Mouse (Mus musculus) lung, postnatal 10 days (tissue): ENCODE measurements around the gene Ube2cbp.

Source experiments
- DNase-seq: peaks from one replicate; pipeline ENCODE4 v3.0.0; 2021

Gene Ube2cbp

DNA sequence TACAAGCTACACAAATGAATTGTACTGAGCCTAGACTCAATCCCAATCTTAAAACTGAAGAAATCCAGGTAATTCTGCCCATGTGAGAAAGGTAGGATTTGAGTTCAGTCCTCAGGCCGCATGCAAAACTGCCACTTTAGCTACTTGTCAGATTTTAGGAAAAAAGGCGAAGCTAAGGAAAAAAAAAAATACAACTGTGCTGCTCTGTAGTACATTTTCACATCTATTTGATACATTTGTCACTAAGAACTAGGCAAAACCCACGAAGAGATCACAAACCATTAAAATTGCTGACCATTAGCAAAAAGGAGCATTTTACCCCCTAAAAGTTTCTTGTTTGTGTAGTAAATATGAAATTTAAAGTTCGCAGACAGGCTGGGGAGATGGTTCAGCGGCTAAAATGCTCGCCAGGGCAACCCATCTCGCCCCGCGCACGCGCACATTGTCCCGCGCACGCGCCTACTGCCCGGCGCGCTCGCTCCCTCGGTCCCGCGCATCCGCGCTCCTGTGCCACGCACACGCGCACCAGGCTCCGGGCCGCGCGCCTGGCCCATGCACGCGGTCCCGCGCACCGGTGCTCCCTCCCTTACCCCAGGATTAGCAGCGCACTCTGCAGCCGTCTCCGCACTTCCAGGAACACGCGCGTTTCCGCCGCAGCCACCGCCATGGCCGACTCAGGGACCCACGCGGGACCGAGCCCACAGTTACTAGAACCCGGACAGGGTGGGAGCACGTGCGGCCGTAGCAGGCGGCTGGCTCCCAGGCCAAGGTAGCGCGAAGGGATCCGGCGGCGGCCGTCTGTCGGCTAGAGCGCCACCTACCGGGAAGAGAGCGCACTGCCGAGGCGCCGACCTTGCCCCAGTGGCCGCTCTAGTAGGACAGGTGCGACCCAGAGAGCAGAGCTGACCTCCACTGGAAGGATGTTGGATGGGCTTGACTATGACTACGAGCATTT, at the start of gene Ube2cbp:
Gene Ube2cbp, minus strand, starts transcription at position 800 of the 955 bp plus-strand sequence.
- peak; percentile 83 for DNase-seq

DNA sequence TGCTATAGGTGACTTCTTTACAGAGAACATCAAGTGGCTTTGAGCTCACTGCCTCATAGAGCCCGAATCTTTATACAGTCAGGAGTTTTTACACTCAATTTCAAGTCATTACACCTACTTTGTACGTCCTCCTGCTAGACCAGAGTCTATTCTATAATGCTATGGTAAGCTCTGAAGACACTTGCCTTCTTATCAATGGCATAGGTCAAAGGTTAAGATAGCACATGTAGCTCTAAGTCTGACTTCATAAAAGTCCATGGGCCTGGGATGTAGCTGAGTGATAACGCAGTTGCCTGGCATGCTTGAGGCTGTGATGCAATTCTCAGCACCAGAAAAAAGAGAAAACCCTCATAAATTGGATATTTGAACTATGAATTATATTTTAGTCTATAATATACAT, 49.6 kb upstream of the Ube2cbp start:
- DNase-seq = no peak

DNA sequence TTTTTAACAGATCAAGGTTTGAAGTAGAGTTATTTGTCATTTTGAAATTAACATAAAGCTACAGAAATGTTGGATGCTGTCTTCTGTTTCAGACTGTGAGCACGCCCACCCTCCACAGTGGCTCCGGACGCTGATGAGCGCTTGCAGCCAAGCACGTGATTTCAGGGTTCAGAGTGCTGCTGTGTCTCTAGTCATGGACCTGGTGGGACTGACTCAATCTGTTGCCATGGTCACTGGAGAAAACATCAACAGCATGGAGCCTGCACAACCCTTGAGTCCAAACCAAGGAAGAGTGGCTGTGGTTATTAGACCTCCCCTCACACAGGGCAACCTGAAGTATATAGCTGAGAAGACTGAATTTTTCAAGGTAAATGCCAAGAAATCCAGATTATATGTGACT, 49.0 kb upstream of the Ube2cbp start:
- peak; percentile 2 for DNase-seq

DNA sequence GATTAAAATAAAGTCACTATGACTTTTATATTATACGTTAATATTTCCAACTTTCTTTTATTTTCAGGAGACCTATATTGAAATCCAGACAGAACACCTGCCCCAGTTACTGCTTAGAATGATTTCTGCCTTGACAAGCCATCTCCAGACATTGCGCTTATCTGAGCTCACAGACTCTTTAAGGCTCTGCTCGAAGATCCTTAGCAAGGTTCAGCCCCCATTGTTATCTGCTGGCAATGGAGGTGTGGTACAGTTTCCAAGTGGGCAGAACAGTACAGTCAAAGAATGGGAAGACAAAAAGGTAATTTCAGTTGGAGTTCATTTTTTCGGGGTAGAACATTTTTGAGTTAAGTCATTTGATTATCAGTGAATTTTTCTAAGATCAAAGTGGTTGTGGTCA, 42.7 kb upstream of the Ube2cbp start:
- DNase-seq = no peak

DNA sequence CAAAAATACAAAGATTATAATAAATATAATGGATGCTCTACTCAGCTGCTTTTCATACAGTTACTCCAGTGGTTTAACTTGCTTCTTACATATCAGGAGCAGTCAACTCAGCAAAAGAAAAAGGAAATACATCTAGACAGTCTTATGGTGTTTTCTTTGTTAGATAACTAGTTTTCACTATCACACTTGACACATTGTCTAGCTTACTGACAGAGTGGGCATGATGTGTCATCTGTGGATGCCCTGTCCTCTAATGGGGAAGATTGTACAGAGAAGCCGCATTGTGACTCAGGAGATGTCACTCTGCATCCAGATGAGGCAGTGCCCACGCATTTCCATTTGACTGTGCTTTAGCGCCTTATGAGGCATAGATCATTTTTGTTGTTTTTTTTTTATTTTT, 34.3 kb upstream of the Ube2cbp start:
- no peak for DNase-seq

DNA sequence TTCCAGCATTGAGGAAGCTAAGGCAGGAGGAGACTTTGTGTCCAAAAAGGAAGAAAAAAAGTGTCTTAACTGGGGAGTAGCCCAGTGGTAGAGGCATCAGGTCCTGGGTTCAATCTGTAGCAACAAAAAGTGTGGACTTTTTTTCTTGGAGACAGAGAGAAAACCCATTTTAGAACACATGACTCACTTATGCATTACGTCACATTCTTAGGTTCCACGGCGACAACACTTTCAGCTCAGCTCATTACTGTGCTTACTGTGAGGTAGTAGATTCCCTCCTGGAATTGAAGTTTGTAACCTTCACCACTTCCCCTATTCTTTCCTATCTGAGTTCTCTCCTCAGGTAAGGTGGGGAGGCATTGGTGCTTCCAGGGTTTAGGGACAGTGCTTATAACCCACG, 31.5 kb upstream of the Ube2cbp start:
- DNase-seq = no peak

DNA sequence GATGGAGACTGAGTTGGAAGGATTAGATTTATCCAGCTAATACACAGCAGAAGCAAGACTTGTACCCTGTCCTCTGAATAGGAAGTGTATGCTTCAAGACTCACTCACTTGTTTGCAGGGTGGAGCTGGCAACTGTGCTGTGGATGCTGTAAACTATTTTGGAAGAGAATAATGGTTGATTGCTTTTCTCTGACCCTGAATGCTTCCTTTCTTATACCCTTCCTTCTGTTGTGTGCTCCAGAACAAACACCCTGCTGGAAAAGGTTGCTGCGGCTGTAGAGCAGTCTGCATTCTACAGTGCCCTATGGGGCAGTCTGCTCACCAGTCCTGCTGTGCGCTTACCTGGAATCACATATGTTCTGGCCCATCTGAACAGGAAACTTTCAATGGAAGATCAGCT, 27.0 kb upstream of the Ube2cbp start:
- DNase-seq = no peak

DNA sequence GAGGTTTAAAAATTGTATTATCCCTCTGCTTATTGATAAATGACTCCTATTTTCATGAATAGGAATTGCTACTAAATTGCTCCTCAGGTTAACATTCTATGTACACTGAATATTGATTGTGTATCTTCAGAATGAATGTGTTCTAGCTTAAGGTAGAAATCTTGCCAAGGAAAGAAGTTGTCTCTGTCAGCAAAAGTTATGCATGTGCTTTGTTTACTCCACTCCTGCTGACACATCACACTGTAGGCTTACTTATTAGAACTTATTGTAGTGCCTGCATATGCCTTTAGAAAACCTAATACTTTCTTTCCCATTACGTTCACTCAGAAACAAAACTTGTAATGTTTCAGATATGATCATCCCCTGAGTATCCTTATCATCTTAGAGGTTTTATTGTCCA, 17.5 kb upstream of the Ube2cbp start:
- DNase-seq = no peak

DNA sequence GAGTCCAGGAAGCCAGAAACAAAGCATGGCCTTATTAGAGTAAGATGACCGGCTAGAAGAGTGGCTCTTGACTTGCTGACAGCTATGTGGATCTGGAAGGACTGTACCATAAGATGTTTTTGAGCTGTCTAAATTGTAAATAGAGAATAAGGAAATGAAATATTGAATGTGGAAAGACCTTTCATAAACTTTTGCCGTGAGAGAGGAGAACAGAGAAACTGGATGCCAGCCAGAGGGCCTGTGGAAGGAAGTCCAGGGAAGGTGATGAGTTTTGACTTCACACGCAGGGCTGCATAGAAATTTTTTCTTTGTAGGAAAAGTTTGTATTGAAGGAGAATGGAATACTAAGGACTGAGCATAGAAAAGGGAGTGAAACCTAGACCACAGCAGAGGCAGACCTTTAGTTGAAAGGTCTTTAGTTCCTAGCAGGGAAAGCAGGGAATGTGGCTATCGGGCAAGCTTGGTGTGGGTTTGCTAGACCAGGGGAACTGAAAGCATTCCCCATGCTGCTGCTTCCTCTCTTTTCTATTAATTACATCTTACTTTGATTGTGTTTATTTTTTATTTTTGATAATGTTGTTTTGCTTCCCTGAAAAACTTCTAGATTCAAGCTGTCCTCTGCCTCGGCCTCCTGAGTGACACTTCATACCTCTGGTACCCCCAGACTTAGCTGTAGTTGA, 13.8 kb upstream of the Ube2cbp start:
- peak; percentile 16 for DNase-seq

DNA sequence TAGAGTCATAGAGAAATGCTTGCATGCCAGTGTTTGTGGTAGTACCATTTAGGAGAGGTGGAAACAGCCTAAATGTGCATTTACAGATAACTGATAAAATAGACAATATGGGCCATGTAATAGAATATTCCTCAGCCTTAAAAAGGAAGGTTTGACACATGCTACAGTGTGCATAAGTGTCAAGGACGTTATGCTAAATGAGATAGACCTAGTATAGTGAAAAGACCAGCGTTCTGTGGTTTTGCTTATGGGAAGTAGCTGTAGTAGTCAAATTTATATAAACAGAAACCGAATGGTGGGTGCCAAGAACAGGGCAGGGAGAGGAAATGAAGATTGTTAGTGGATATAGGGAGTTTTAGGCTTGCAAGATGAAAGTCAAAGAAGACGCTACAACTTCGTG, 12.0 kb upstream of the Ube2cbp start:
- DNase-seq = no peak

DNA sequence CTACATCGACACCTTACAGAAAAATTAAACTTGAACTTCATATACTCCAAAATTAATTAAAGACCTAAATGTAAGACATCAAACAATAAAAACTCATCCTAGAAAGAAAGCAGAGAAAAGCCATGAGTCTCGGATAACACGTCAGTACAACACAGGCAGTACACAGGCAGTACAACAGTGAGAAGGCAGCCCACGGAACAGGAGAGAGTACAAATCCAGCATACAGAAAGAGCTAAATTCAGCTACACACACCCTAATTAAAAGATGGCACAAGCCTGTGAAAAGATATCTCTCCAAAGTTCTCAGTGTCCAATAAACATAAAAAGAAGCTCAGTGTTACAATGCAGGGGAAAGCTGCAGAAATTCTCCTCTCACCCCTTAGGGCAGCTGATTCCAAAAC, 11.2 kb upstream of the Ube2cbp start:
- no peak for DNase-seq

DNA sequence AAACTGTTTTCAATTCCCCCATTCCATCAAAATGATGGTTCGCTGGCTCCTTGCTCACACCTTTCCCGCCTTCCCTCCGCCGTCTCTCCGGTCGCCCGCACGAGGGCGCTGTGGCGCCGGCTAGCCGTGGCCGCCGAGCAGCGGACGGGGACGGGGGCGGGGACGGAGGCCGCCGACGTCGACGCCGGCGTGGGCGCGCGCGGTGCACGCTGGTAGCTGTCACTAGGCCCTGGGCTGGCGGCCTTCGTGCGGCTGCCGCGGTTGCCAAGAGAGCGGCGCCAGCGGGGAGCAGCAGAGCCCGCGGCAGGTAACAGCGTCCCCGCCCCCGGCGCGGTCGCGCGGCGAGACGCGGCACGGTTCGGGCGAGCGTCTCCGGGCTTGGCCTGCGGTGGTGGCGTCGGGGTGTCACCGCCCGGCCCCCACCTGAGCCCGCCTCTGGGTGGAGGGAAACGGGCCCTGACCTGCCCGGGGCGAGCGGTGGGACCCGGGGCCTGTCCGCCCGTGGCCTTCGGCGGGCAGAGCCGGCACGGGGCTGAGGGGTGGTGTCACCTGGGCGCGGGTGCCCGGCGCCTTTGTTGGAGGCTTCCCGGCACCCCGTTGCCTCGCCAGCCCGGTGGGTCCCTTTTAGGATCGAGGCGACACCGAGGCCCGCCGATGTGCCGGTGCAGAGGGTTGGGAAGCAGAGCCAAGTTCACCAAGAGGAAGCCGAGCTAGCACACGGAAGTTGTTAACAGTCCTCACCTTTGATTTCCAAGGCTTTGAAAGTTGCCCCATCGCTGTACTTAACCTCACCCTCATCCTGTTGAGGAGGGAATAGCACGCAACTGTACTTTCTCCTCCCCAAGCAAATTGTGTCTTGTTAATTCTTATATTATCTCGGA, 2.5 kb upstream of the Ube2cbp start, which contains the start of gene Dop1a:
Gene Dop1a, plus strand, starts transcription at position 165 of the 881 bp plus-strand sequence.
- peak; percentile 92 for DNase-seq

DNA sequence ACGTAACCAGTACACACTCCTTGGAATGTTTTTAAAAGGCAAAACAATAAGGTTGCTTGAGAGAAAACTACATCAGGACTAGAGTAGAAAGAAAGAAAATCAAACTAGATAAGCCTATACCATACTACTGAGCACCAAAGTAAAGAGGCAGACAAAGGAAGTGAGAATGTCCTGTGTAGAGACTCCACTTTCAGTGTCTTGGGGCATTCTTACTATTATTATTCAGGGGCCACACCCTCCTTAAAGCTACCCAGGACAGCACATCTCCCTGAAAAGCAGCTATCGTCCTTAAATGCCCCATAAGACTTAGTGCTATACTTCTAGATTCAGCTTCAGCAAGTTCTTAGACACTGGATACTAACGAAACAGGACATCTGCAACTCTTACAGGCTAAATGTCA, 11.1 kb downstream of the Ube2cbp start:
- DNase-seq = no peak

DNA sequence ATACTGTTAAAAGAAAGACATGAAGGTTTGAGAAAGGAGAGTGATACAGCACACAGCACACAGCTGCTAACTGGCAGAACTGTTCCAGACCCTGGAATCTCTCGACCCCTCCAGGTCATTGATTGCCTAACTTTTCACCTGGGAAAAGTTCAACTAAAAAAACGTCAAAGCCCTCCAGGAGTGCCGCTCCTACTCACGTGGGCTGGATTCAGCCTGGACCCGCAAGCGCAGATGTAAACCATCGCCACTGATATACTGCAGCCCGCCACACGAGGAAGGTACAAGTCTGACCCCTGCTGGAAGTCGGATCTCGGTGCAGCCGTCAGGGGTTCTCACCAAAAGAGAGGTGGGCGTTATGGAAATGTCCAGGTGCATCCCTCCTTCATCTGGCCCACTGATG, 13.1 kb downstream of the Ube2cbp start:
- peak; percentile 70 for DNase-seq

DNA sequence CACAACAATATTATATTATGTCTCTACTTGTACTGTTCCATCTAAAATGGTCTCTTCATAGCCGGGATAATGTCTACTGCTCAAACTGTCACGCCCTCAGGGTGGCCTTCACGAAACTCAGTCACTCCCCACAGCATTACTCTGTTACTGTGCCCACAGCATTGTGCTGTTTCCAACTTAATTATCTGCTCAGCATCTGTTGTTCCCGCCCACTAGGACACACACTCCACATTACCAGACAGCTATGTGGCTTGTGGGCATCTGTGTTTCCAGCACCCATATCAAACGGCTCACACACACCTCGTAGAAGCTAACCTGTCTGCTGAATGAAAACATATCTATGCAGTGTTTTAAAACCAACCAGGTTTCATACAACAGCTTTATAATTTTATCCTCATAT, 13.7 kb downstream of the Ube2cbp start:
- no peak for DNase-seq

DNA sequence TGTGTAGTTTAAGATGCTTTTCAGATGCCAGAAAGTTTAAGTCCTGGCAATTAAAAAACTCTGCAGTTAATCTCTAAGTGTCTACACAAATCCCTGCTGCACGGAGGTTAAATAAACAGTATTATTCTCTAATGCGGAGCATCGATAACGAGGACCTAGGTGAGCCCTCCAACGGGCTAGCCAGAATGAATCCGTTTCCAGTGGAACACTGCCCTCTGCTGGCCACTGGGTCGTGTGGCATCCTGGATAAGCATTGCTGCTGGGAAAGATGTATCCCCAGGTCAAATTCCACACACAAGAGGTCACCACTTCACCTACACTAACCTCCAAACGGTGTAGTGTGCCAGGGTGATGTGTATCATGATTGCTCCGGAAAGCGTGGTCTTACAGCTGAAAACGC, 15.2 kb downstream of the Ube2cbp start:
- peak; percentile 76 for DNase-seq

DNA sequence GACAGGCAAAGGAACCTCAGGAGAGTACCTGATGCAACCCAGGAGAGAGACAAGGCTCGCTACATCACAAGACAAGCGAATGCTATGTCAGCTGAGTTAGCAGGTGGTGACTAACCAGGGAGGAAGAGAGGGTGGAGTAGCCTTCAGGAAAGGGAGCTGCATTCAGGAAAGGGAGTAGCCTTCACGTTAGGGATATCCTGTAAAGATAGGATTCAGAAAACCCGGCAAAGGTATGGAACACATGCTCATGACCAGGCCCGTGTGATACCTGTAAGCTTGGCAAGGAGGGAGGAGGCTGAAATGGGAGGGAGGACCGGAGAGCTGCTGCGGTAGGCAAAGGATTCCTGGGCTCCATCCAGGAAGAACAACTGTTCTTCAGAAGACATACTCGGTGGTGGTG, 17.3 kb downstream of the Ube2cbp start:
- no peak for DNase-seq

DNA sequence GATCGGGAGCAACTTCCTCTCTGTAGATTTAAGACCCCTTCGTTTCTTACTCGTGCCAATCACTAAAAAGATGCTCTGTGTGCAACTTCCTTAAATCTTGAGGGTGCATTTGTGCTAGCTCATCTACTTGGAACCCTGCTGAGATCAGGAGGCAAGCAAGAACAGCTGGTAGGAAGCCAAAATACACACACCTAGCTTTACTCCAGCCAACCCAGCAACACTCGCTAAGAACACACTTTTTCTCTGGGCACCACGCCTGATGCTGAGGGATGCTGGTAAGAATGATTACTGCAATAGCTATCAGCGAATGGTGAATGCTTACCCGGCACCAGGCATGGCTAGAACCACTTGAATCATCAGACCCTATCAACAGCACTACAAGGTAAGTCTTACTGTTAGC, 17.9 kb downstream of the Ube2cbp start:
- DNase-seq = no peak

DNA sequence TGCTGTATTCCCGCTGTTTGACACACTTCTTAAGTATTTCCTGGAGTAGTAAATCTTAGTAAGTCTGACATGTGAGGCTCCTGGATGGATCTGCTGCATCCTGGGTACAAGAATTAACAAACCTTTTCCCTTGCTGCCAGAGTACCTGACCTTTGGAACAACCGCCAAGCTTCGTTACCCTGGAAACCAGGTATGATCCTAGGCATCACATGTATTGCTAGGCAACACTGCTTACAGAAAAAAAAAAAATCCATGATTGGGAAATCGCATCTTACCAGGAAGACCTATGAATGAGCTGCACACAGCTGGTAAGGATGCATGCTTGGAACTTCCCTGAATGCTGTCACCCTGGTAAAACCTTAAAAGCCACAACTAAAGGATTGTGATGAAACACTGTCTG, 22.5 kb downstream of the Ube2cbp start:
- no peak for DNase-seq

DNA sequence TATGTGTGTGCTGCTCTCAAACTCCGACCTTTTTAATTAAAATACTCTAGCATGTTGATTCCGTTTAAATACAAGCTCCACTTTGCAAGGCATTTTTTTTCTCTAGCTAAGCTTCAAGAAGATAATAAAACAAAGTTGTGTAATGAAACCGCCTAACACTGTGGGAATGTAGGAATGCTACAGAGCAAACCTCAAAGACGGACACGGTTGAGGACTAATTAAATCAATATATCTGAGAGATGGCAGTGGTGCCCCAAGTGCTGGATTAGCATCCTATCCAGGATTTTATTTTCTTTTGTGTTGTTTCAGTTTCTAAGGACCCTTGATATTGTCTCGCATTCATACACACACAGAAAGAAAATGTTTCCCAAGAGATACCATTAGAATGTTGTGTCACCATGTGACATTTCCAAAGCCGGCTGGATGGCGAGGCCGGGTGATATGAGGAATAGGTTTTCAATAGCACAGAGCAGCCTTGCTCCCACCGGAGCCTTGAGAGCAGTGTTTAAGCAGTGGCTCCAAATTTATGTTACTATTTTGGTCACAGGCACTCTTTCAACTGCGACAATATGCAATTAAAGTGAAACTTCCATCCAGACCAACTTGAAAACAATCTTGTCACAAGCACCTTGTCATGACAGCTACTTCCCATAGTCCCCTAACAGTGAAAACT, 26.3 kb downstream of the Ube2cbp start:
- no peak for DNase-seq

DNA sequence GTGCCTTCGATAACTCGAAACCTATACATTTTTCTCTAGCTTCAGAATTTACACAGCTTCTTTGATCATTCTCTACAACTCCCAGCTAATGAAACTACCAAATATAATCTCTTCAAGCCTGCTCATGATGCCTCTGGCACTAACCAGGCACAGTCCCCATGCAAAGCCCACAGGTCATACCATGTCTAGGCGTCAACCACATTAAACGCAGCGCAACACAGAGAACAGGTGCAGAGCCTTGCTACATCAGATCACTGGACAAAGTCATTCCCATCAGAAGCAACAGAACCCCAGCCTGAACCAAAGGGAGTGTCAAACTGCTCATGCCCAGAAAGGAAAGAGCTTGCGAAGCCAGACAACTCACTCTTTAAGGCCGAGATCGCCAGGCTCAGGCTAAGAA, 28.1 kb downstream of the Ube2cbp start:
- DNase-seq = no peak

DNA sequence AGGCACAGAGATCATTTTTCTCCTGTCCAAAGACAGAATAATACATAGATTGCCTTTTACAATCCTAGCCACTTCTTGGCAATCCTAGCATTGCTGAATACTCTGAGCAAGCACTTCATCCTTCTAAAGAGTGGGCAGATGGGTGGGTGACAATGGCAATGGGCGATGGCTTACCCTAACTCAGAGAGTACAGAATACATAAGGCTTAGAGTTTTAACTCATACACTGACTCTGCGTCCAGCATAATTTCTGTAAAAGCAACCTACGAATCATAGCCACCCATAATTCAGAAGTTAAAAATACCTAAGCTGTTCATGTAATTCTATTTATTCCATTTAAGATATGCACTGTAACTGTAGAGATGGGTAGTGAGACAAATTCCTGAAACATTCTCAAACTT, 29.2 kb downstream of the Ube2cbp start:
- no peak for DNase-seq

DNA sequence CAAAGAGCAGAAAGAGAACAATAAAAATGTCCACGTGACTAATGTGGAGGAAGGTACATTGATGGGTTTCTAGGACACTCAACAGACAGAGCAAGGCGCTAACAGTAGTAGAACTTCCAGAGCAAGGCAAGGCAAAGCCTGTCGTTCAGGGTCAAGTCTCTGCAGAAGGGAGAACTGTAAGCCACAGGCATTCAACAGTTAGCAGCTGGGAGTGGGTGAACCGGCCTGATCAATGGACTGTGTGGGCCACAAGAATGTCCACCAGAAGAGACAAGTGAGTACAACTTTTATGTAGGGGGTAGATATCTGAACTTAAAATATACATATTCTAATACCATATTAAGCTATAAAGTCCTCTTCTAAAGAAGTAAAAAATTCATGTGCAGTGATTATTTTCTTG, 41.4 kb downstream of the Ube2cbp start:
- no peak for DNase-seq
